Mouse (Mus musculus): ENCODE data around the gene Unc79. TPM values are rescaled to one million over a fixed set of nuclear protein-coding genes. Genes with fewer than 3 reads are reported as not detected.

Gene Unc79
- polyA plus RNA-seq, 2 experiments, result 0.12 TPM; not detected in 1

DNA sequence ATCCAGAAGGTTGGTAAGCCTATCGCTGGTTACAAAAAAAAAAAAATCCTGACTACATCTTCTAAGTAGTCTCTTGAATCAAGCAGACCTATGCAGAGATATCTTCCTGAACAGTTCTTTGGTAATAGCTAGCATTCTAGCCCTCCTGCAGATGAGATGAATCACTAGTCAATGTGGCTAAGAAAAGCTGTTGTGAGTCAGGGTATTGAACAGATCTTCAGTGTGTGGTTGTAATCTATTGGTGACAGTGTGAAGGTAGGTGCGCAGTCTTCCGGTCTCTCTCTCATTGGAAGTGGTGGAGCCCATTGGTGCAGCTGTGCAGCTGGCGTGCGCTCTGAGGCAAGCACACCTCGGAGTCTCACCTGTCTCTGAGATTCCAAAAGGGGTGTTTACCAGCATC, 180.3 kb downstream of the Unc79 start:
- H3K27me3 ChIP-seq (ENCODE audit: control insufficient read depth, insufficient read depth, low read length), result no peaks in the 10 kb centered on the region
- H3K36me3 ChIP-seq (replicated peaks; ENCODE audit: control insufficient read depth, insufficient read depth, low read depth), result no peaks in the 10 kb centered on the region
- WGBS (ENCODE audit: insufficient replicate concordance), result 71% methylated on average over 6 of the region's 6 CpGs
- TF ChIP-seq EP300 (IDR thresholded peaks at IDR 0.05; ENCODE audit: low read depth), result no peak
- no peak for TF ChIP-seq CTCF (IDR thresholded peaks at IDR 0.05; ENCODE audit: low read depth)
- no peak for DNase-seq (ENCODE audit: low read depth in 3 of 3, low spot score in 3 of 3)
- no peak overlapping the region for H3K9ac ChIP-seq (replicated peaks)
- no peak for ATAC-seq (ENCODE audit: insufficient read depth)
- no peak overlapping the region for H3K4me3 ChIP-seq (ENCODE audit: insufficient read depth in 1 of 2, low read depth in 2 of 2, low read length in 2 of 2)
- no peaks in the 10 kb centered on the region for H3K4me1 ChIP-seq (replicated peaks; ENCODE audit: control insufficient read depth in 2 of 2, insufficient read depth in 2 of 2, low read length in 1 of 2)
- no peaks in the 10 kb centered on the region for H3K9me3 ChIP-seq (ENCODE audit: control insufficient read depth, low read length)
- no peak overlapping the region for H3K4me2 ChIP-seq (ENCODE audit: low read depth)
- H3K27ac ChIP-seq, result no peak overlapping the region

DNA sequence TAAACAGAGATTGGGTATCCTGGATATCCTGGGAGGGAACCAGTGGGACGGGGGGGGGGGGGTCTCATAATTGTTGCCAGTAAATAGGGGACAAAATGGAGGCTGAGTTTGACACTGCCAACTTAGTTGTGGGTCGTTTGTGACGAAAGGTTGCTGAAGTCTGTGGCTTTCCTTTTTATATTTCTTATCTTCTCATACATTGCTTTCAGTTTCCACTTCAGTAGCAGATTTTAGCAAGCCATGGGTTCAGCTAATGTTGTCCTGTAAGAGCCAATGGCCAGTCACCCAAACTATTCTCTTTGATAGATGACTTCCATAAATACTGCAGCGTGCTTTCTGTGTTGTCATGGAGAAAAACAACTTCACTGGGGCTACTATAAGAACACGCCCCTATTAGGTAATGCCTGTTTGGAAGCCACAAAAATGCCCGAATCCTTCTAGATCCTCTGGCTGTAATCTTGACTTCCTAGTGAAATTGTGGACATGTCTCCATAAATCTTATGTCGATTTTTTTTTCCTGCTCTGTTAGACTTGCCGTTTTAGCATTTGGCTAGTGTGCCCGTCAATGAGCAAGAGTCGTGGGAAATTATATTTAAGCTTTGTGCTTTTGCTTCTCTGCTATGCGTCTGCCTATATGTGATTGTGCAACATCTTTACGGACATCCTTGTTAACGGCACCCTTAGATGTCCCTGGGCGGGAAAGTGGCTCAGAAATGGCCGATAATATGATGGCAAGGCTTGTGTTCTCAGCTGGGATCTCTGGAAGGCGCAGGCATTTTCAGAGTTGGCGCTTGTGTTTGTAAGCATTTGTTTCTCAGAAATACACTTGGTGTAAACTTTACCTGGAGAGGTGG, 181.0 kb downstream of the Unc79 start:
- Histone ChIP-seq H3K9ac (replicated peaks) (no peak overlapping the region), H3K4me2 (ENCODE audit: low read depth) (no peak overlapping the region), H3K4me1 (replicated peaks; ENCODE audit: control insufficient read depth in 2 of 2, insufficient read depth in 2 of 2, low read length in 1 of 2) (no peaks in the 10 kb centered on the region), H3K9me3 (ENCODE audit: control insufficient read depth, low read length) (no peaks in the 10 kb centered on the region), H3K4me3 (ENCODE audit: insufficient read depth in 1 of 2, low read depth in 2 of 2, low read length in 2 of 2) (no peak overlapping the region), H3K36me3 (replicated peaks; ENCODE audit: control insufficient read depth, insufficient read depth, low read depth) (no peaks in the 10 kb centered on the region), H3K27ac (no peak overlapping the region), H3K27me3 (ENCODE audit: control insufficient read depth, insufficient read depth, low read length) (no peaks in the 10 kb centered on the region)
- ATAC-seq (ENCODE audit: insufficient read depth) (no peak), DNase-seq (ENCODE audit: low read depth in 3 of 3, low spot score in 3 of 3) (no peak)
- TF ChIP-seq EP300 (IDR thresholded peaks at IDR 0.05; ENCODE audit: low read depth) (no peak), CTCF (IDR thresholded peaks at IDR 0.05; ENCODE audit: low read depth) (no peak)
- 53% methylated on average over 17 of the region's 17 CpGs for WGBS (ENCODE audit: insufficient replicate concordance)

DNA sequence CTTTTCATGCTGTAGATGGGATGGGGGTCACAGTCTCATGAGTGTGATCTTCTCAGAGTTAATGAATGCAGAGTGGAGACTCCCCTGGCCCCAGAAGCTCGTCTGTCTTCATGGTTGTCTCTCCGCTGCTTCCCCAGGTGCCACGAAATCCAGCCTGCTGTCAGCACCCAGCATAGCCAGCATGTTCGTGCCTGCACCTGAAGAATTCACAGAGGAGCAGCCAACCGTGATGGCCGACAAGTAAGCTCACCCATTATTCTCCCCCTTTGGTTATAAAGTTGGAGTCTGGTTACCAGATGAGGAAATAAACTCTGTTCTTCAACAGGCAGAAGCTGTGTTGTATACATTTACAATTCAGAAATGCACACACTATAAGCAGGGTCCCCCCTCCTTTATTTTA, 182.8 kb downstream of the Unc79 start:
- WGBS (ENCODE audit: insufficient replicate concordance), result 62% methylated on average over 6 of the region's 6 CpGs
- Histone ChIP-seq H3K27me3 (ENCODE audit: control insufficient read depth, insufficient read depth, low read length) (no peaks in the 10 kb centered on the region), H3K9ac (replicated peaks) (no peak overlapping the region), H3K27ac (no peak overlapping the region), H3K36me3 (replicated peaks; ENCODE audit: control insufficient read depth, insufficient read depth, low read depth) (no peaks in the 10 kb centered on the region), H3K4me1 (replicated peaks; ENCODE audit: control insufficient read depth in 2 of 2, insufficient read depth in 2 of 2, low read length in 1 of 2) (no peaks in the 10 kb centered on the region), H3K4me2 (ENCODE audit: low read depth) (no peak overlapping the region), H3K4me3 (ENCODE audit: insufficient read depth in 1 of 2, low read depth in 2 of 2, low read length in 2 of 2) (no peak overlapping the region), H3K9me3 (ENCODE audit: control insufficient read depth, low read length) (no peaks in the 10 kb centered on the region)
- ATAC-seq (ENCODE audit: insufficient read depth) (no peak), DNase-seq (ENCODE audit: low read depth in 3 of 3, low spot score in 3 of 3) (no peak)
- TF ChIP-seq EP300 (IDR thresholded peaks at IDR 0.05; ENCODE audit: low read depth) (no peak), CTCF (IDR thresholded peaks at IDR 0.05; ENCODE audit: low read depth) (no peak)

DNA sequence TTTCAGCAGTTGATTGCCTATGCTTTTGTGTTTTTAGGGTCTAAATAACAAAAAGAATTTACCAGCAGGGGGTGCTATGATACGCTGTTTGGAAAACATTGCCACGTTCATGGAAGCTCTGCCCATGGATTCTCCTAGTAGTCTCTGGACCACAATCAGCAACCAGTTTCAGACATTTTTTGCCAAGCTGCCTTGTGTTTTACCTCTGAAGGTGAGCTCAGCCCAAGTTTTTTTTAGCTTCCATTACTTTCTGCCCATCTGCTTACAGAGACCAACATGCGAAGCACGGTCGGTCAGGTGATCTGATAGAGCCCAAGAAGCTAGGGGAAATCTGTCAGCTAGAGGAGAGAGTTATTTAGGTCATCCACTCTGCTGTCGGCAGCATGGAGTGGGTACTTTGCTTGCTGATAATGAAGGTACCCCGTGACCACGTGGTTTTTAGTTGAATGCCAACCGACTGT, 193.9 kb downstream of the Unc79 start:
- ATAC-seq (ENCODE audit: insufficient read depth) (no peak), DNase-seq (ENCODE audit: low read depth in 3 of 3, low spot score in 3 of 3) (peak in 2 of 3 experiments; percentile 6 to 7)
- H3K4me2 ChIP-seq (ENCODE audit: low read depth), result no peak overlapping the region
- no peak overlapping the region for H3K4me3 ChIP-seq (ENCODE audit: insufficient read depth in 1 of 2, low read depth in 2 of 2, low read length in 2 of 2)
- H3K9ac ChIP-seq (replicated peaks), result no peak overlapping the region
- TF ChIP-seq CTCF (IDR thresholded peaks at IDR 0.05; ENCODE audit: low read depth), result peak; percentile 39; the same call in 1 of the 2 replicates
- no peak for TF ChIP-seq EP300 (IDR thresholded peaks at IDR 0.05; ENCODE audit: low read depth)
- H3K4me1 ChIP-seq (replicated peaks; ENCODE audit: control insufficient read depth in 2 of 2, insufficient read depth in 2 of 2, low read length in 1 of 2), result no peaks in the 10 kb centered on the region
- H3K27ac ChIP-seq, result no peak overlapping the region
- H3K36me3 ChIP-seq (replicated peaks; ENCODE audit: control insufficient read depth, insufficient read depth, low read depth), result no peaks in the 10 kb centered on the region
- no peaks in the 10 kb centered on the region for H3K27me3 ChIP-seq (ENCODE audit: control insufficient read depth, insufficient read depth, low read length)
- H3K9me3 ChIP-seq (ENCODE audit: control insufficient read depth, low read length), result no peaks in the 10 kb centered on the region
- WGBS (ENCODE audit: insufficient replicate concordance), result 38% methylated on average over 9 of the region's 9 CpGs

DNA sequence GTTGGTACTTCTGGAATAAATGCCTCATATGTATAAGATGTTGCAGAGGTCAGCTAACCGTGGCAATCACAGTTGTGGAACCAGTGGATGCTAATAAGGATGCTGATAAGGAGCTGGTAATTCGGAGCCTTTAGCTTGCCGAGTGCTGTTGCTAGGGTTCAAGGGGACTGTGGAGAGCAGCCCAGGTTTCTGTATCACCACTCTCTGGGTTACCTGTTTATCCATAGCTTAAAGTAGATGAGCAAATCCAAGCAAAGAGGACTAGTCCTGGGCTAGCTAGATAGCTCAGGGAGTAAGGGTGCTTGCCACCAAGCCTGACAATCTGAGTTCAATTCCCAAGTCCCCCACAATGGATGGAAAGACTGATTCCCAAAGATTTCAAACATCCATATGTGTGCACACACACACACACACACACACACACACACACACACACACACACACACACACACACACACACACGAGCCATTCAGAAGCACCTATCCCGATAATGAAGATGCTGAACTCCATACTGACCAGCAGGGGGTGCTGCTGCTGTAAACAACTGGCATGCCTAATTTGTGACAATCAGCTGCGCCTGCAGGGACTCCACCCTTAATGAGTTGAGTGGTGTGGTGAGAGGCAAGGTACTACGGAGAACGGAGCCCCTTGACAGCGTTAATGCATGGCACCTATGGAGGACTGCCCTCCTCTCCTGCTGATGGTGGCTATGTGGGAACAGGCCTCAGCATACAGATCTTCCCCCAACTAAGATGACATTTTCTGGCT, 195.3 kb downstream of the Unc79 start:
- no peak overlapping the region for H3K4me2 ChIP-seq (ENCODE audit: low read depth)
- DNase-seq (ENCODE audit: low read depth in 3 of 3, low spot score in 3 of 3) (peak in 2 of 3 experiments; percentile 4 to 22), ATAC-seq (ENCODE audit: insufficient read depth) (no peak)
- H3K27me3 ChIP-seq (ENCODE audit: control insufficient read depth, insufficient read depth, low read length), result no peaks in the 10 kb centered on the region
- no peaks in the 10 kb centered on the region for H3K4me1 ChIP-seq (replicated peaks; ENCODE audit: control insufficient read depth in 2 of 2, insufficient read depth in 2 of 2, low read length in 1 of 2)
- TF ChIP-seq EP300 (IDR thresholded peaks at IDR 0.05; ENCODE audit: low read depth), result no peak
- peak; percentile 86 for TF ChIP-seq CTCF (IDR thresholded peaks at IDR 0.05; ENCODE audit: low read depth)
- 25% methylated on average over 9 of the region's 9 CpGs for WGBS (ENCODE audit: insufficient replicate concordance)
- H3K9ac ChIP-seq (replicated peaks), result no peak overlapping the region
- H3K36me3 ChIP-seq (replicated peaks; ENCODE audit: control insufficient read depth, insufficient read depth, low read depth), result no peaks in the 10 kb centered on the region
- no peak overlapping the region for H3K4me3 ChIP-seq (ENCODE audit: insufficient read depth in 1 of 2, low read depth in 2 of 2, low read length in 2 of 2)
- H3K9me3 ChIP-seq (ENCODE audit: control insufficient read depth, low read length), result no peaks in the 10 kb centered on the region
- no peak overlapping the region for H3K27ac ChIP-seq
